Mouse (Mus musculus): ENCODE data around the gene Galnt15.
A peak's percentile ranks its signal among the peaks of the same experiment; 100 is the strongest.
"Not testable (repeated sequence)": the region's sequence is repeated elsewhere in the genome, so short reads cannot be mapped to it uniquely, and the experiment has no call there.

Galnt15 gene

DNA sequence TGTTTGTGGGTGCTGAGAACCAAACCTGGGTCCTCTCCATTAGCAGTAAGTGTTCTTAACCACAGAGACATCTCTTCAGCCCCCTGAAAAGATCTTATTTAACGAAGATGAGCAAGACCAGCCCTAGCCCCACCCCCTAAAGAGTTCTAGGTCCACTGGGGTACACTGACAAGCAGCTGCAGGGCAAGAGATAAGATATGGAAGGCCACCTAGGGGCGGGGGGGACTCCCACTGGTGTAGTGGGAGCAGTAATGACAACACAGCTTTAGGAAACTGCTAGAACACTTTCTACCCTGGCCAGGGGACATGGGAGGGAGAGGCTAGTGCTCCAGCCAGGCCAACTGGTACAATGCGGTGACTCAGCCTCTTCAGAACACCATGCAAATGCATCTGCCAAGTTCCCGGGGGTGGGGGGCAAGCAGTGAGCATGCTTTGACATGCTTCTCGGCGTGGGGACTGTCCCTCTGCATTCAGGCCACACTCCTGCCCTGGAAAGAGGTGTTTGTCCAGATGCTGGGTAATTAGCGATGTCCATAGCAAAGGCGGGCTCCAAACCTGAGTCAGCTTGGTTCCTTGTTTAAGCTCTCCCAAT lies 9.0 kb downstream of the Galnt15 start:
- no peak for DNase-seq

DNA sequence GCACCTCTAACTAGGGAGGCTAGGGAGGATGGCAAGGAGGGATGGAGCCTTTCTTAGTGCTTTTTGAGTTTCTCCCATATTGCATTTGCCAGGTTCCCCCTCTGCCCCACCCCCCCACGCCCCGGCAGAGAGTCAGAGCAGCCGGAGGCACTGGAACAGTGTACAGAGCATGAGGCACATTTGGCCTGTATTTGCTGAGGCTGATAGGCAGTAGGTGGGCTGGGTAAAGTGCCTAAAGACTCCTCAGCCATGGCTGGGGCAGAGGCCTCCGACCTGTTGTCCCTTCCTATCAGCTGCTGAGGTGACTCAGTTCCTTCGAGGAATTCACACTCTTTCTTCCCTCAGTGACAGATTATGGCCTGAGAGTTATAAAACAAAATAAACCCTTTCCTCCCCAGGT lies 13.3 kb downstream of the Galnt15 start:
- no peak for DNase-seq

DNA sequence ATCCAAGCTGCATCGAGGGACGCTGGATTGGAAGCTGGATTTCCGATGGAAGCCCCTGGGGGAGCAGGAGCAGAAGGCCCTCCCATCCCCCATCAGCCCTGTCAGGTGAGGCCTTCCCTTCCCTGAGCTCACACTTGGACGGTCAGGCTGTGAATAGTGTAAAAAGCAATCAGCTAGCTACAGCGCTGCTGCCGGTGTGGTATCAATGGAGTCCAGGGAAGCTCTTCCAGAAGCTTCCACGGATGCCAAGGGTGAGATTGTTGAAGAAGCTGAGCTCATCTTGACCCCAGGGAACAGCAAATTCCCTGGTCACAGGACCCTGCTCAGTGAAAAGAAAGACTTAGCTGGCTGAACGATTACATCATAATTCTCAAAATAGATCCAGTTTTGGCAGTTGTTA lies 17.6 kb downstream of the Galnt15 start:
- DNase-seq: no peak

- DNase-seq: no peak
These were observed 21.4 kb downstream of the Galnt15 start for GRCm38 (mm10) chr14:32050171-32050570.

DNA sequence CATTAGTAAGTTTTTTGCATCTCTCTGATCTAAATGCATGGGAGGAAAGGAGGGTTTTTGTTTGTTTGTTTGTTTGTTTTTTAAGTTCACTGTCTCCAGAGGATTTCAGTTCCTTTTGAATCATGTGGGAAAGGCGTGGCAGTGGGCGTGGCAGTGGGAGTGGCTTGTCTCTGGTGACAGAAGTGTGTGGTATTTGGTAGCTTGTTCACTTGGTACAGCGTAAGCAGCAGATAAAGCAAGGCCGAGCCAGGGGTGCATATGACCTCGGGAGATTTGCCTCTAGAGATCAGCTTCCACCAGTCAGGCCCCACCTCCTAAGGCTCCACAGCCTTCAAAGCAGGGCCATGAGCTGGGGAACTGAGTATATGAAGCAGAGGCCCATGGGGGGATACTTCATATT lies 25.1 kb downstream of the Galnt15 start:
- no peak for DNase-seq

GRCm38 (mm10) chr14:32054788-32055187 lies 26.0 kb downstream of the Galnt15 start:
- DNase-seq: no peak

DNA sequence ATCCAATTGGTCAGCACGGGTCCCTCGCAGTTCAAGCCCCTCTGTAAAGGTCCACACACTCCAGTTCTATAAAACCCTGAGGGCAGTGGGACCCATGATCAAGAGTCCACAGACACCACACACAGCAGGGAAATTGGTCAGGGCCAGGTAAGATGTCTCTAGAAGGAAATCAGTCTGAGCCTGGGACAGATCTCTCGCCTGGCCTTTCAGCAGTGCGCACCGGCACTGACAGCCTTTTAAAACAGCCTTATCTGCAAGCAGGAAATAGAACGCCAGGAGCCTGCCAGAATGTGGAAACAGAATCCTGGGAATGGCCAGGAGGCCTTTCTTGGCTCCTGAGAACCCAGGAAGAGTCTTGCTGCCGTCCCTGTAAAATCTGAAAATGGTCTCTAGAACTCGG lies 27.0 kb downstream of the Galnt15 start:
- DNase-seq: no peak

DNA sequence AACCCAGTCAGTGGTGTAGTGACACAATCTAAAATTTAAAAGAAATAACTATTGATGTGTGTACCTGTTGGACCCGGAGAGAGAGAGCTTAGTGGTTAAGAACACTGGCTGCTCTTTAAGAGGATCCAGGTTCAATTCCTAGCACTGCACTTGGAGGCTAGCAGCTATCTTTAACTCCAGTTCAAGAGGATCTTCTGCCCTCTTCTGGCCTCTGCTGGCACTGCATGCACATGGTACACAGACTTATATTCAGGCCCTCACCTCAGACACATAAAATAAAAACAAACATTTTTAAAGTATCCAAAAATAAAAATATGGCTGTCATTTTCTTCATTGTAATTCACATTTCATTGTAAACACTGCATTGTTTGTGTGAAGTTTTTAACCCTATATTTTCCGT lies 27.9 kb downstream of the Galnt15 start:
- no peak for DNase-seq

DNA sequence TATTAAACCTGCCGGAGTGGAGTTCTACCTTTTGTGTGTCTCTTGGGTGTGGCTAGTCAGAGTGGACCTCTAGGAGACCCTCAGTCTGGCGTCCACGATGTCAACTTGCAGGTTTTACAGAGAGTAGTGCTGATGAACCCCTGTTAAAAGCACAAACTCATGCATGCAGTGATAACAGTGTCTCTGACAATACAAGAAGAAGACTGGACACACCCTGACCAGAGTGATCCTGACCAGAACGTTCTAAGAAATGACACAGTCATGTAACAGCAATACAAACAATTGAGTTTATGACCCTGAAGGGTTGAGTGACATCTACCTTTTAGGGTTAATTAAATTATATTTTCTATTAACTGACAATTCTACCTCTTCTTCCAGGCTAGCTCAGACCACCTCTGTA lies 28.9 kb downstream of the Galnt15 start:
- no peak for DNase-seq

- DNase-seq: no peak
These were observed 32.6 kb downstream of the Galnt15 start for GRCm38 (mm10) chr14:32061398-32061797.

GRCm38 (mm10) chr14:32072807-32073206 lies 44.0 kb downstream of the Galnt15 start:
- no peak for DNase-seq

GRCm38 (mm10) chr14:32073211-32073685 lies 44.5 kb downstream of the Galnt15 start:
- peak; percentile 17 for DNase-seq

DNA sequence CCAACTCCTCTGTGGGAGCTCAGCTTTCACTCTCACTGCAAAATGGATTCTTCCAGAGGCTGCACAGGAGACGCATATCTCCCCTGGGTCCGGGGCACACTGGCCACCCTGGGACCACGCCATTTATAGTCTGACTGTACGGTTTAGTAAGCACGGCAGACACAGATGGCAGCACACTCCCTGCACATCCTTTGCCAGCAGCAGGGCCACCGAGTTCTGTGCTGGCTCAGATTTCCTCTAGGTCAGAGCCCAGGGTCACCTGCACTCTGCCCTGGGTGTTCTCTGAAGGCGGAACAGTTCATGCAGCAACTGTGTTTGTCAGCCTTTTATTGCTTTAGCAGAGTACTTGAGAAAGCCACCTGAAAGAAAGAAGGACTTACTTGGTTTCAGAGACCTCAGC lies 45.1 kb downstream of the Galnt15 start:
- DNase-seq: no peak

- DNase-seq: peak; percentile 57
These were observed 48.2 kb downstream of the Galnt15 start for GRCm38 (mm10) chr14:32076896-32077575.

DNA sequence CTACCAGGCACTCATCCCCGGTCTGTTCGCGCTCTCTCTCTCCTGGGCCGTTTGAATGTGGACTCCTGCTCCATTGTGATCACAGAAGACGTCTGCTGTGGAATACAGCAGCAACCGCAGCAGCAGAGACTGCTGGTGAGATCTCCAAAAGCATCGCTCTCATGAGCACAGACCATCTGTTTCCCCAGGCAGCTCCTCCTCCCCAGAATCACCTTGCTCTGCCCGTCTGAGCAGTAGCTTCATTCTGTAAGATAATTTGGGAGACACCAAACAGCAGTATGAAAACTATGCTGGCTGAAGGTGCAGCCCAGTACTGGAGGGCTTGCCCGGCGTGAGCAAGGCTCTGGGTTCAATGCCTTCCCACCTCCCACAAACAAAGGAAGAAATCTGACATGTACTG lies 52.2 kb downstream of the Galnt15 start:
- DNase-seq: no peak

DNA sequence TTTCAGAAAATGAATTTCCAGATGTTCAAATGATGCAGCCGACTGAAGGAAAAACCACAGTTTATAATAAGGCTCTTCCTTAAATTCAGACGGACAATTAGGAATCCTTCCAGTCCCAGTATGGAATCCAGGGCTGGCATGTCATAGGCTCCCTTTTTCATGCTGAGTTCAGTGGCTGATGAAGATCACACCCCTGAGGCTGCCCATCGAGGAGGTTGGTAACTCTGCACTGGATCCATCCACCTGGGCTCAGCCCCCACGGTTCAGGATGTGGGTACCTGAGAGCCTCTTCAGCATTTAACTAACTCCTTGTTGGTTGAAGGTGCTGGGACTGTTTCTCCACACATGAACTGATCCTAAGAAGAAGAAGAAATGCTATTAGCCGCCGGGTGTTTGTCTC lies 54.1 kb downstream of the Galnt15 start:
- DNase-seq: no peak

- no peak for DNase-seq
These were observed 54.7 kb downstream of the Galnt15 start for GRCm38 (mm10) chr14:32083466-32083865.

GRCm38 (mm10) chr14:32084761-32085485 lies 56.1 kb downstream of the Galnt15 start, which contains the start of gene Oxnad1:
TSS of gene Oxnad1 (plus strand) at chr14:32085374.
- peak; percentile 84 for DNase-seq

DNA sequence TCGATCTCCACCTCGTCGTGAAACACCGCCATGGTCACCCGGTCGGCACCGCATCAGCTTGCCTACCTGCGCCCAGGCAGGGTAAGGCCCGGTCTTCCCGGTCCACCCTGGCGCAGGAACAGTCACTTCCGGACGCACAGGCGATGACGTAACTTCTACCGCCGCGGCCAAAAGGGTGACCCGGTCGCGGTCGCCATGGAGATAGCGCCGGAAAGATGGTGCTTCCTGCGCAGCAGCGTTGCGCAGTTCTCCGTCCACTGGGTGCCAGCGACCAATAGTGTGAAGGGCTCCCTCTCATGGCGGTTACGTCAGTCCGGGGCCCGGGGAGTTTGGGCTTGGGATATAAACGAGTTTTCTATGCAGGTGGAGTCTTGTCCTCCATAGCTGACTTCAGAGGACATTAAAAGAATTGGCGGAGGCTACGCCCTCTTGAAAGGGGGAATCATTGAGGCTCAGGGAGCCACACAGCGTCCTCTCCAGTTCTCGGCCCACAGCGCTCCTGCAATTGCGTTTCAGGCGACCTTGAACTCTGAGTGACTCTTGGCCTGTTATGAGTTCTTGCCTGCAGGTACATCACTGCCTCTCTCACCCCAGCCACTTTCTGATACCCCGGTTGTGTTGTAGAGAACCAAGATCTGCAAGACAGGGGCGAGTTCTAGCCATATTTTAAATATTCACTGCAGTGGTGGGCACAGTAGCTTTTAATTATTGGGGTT lies 56.9 kb downstream of the Galnt15 start, which contains the start of gene Dph3:
Dph3 (minus strand) TSS at position 244 of the 716 bp plus-strand sequence.
- peak; percentile 99 for DNase-seq

- DNase-seq: no peak
These were observed 57.4 kb downstream of the Galnt15 start for GRCm38 (mm10) chr14:32086226-32086625.

- DNase-seq: not testable (repeated sequence)
These were observed 58.9 kb downstream of the Galnt15 start for GRCm38 (mm10) chr14:32087584-32088248.

GRCm38 (mm10) chr14:32091124-32091523 lies 62.3 kb downstream of the Galnt15 start:
- DNase-seq: no peak

GRCm38 (mm10) chr14:32091704-32092103 lies 62.9 kb downstream of the Galnt15 start:
- DNase-seq: no peak
